Mouse (Mus musculus) intestine, embryonic 16.5 days (tissue): Measurements from ENCODE around the gene Fam161a. TPM values are rescaled to one million over a fixed set of nuclear protein-coding genes. Genes with fewer than 3 reads are reported as not detected.

Source experiments
- ATAC-seq: fragments of 200-750 bp; cut with Nextera tagmentation; 2 replicates; pipeline ENCODE4 v1.8.0; 2017; ENCODE audit warnings: moderate TSS enrichment, moderate library complexity
- H3K27ac ChIP-seq: fragments of 300-500 bp; sonication (generic); 2 replicates; pipeline ENCODE4 v1.5.1; 2014; ENCODE audit warnings: mild to moderate bottlenecking, low read length
- H3K27me3 ChIP-seq: fragments of 300-500 bp; sonication (generic); replicated peaks from 2 replicates; pipeline ENCODE4 v1.6.1; 2014; ENCODE audit warnings: low read length, control low read depth, mixed read lengths; ENCODE audit not compliant: control insufficient read depth, insufficient read depth
- H3K36me3 ChIP-seq: fragments of 300-500 bp; sonication (generic); 2 replicates; pipeline ENCODE4 v1.6.1; 2014; ENCODE audit warnings: low read length, control low read depth; ENCODE audit not compliant: control insufficient read depth, insufficient read depth
- H3K4me1 ChIP-seq: fragments of 300-500 bp; sonication (generic); 2 replicates; pipeline ENCODE4 v1.6.1; 2014; ENCODE audit warnings: low read length, control low read depth, mixed read lengths; ENCODE audit not compliant: control insufficient read depth, insufficient read depth
- H3K4me2 ChIP-seq: fragments of 300-500 bp; sonication (generic); 2 replicates; pipeline ENCODE4 v1.6.1; 2014; ENCODE audit warnings: low read depth, low read length, control low read depth
- H3K4me3 ChIP-seq: fragments of 300-500 bp; sonication (generic); 2 replicates; pipeline ENCODE4 v1.5.1; 2014; ENCODE audit warnings: mild to moderate bottlenecking, low read length
- H3K9ac ChIP-seq: fragments of 300-500 bp; sonication (generic); 2 replicates; pipeline ENCODE4 v1.6.1; 2014; ENCODE audit warnings: low read depth, low read length
- H3K9me3 ChIP-seq: fragments of 300-500 bp; sonication (generic); 2 replicates; pipeline ENCODE4 v1.6.1; 2016; ENCODE audit warnings: low read length, control low read depth; ENCODE audit not compliant: control insufficient read depth
- WGBS: fragments of 180-500 bp; shearing (Covaris S2); extraction: QIAGEN DNeasy Blood & Tissue Kit; methylation state at CpG from one replicate; pipeline ENCODE4 v1.1.7; 2014; 5-methylcytosine and 5-hydroxymethylcytosine counted together
- polyA plus RNA-seq: library from polyadenylated mRNA; unstranded; fragments of >200 nt; fragmentation: Nextera tagmentation; extraction: Ambion mirVana; gene quantifications from 2 replicates; pipeline ENCODE4 v1.2.1, GENCODE M21; 2015

Gene Fam161a
- polyA plus RNA-seq, 1 experiment from 2014 or later: 2.7 TPM

DNA sequence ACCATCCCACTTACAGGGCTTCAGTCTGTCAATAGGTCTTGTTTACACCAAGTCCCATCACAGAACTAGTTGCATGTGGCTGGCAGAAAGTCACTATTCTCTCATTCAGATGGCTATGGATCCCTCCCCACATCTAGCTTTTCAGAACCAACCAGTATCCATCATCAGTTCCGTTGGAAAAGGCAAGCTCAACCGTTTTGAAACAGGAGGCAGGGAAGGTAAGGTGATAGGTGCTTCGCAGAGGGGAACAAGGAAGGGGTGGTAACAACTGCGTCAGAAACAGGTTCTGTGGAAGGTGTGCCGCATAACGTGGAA, 208 bp upstream of the Fam161a start:
- ATAC-seq: peak; percentile 37; the same call in 1 of the 2 replicates
- no peaks in the 10 kb centered on the region for H3K9me3 ChIP-seq
- H3K27me3 ChIP-seq: no peaks in the 10 kb centered on the region
- H3K4me1 ChIP-seq: peaks cover 5% of the 10 kb centered on the region; the same call in 1 of the 2 replicates
- peaks cover 9% of the 10 kb centered on the region for H3K36me3 ChIP-seq
- peak overlapping the region; percentile 86 for H3K4me2 ChIP-seq
- peak overlapping the region; percentile 68 for H3K4me3 ChIP-seq
- 5% methylated on average over 6 of the region's 6 CpGs for whole genome bisulfite sequencing
- peak overlapping the region; percentile 26 for H3K27ac ChIP-seq
- H3K9ac ChIP-seq: peak overlapping the region; percentile 57

DNA sequence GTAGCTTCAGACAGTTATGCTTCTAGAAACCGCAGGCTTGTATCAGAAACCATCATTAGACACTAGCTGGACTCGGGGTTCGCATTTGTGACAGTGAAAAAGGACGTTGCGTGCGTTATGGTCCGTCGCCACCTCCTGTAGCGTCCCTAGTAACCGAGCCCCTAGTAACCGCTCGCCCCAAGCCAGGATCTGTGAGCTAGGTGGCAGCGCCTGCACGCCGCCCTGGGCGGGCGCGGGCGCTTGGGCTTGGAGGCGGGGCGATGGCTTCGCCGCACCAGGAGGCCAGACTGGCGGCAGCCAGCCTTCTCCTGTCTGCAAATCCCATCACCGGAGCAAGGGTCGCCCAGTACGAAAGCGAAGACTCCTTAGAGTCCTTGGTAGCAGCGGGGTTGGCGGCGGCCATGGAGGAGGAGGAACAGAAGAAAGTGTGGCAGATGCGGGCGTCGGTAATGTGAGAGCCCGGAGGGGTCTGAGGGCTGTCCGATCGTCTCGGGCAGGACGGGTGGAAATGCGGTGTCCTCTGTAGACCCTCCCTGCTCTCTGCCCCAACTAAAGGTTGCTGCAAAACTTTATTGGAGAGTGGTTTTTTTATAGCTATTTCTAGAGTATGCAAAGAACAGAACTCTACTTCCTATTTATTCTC, 971 bp downstream of the Fam161a start:
- Histone ChIP-seq H3K36me3 (peaks cover 6% of the 10 kb centered on the region; the same call in 1 of the 2 replicates), H3K27me3 (no peaks in the 10 kb centered on the region), H3K27ac (peak overlapping the region; percentile 86), H3K9ac (peak overlapping the region; percentile 79), H3K9me3 (no peaks in the 10 kb centered on the region), H3K4me1 (peaks cover 5% of the 10 kb centered on the region; the same call in 1 of the 2 replicates), H3K4me2 (peak overlapping the region; percentile 86), H3K4me3 (peak overlapping the region; percentile 68)
- peak; percentile 97 for ATAC-seq
- under 1% methylated on average over 40 of the region's 40 CpGs for WGBS

- H3K9me3 ChIP-seq: no peaks in the 10 kb centered on the region
- ATAC-seq: no peak
- H3K27ac ChIP-seq: no peak overlapping the region
- H3K4me3 ChIP-seq: peak overlapping the region; percentile 68
- WGBS: 29% methylated on average over 4 of the region's 4 CpGs
- 0 out of 2 replicates have a peak overlapping the region, but pooled peaks have one; percentile 79 for H3K9ac ChIP-seq
- H3K4me1 ChIP-seq: peaks cover 5% of the 10 kb centered on the region; the same call in 1 of the 2 replicates
- peaks cover 3% of the 10 kb centered on the region; the same call in 1 of the 2 replicates for H3K36me3 ChIP-seq
- peak overlapping the region; percentile 86 for H3K4me2 ChIP-seq
- H3K27me3 ChIP-seq: no peaks in the 10 kb centered on the region
Measured at GRCm38 (mm10) chr11:23008824-23009200, 1.5 kb downstream of the Fam161a start.

- WGBS: 69% methylated on average over 1 of the region's 1 CpGs
- H3K4me2 ChIP-seq: no peak overlapping the region
- ATAC-seq: no peak
- no peaks in the 10 kb centered on the region for H3K36me3 ChIP-seq
- H3K4me3 ChIP-seq: no peak overlapping the region
- no peaks in the 10 kb centered on the region for H3K27me3 ChIP-seq
- no peak overlapping the region for H3K27ac ChIP-seq
- no peaks in the 10 kb centered on the region for H3K9me3 ChIP-seq
- no peaks in the 10 kb centered on the region for H3K4me1 ChIP-seq
- H3K9ac ChIP-seq: no peak overlapping the region
Measured at GRCm38 (mm10) chr11:23013096-23013495, 5.8 kb downstream of the Fam161a start.

DNA sequence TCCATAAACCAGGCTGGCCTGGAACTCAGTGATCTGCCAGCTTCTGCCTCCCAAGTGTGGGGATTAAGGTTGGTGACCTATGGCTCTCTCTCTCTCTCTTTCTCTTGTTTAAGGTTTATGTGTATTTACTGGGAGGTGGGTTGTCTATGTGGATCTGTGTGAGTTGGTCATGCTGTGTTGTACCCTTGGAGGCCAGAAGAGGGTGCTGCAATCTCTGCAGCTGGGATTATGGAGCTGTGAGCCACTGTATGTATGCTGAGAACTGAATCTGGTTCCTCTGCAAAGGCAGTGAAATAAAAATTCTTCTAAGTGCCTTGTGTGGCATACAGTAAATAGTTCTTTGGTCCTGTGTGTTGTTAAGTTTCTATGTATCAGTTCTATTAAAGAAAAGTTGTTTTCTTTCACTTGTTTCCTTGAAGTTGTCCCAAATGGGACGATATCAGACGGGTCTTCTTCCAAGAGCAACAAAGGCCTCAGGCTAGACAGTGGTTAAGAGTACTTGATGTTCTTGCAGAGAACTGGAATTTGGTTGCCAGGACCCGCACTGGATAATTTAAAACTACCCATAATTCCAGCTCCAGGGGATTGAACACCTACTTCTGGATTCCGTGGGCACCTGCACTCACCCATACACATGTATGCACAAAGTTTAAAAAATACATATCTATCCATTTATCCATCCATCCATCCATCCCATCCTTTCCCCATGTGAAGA, 6.4 kb downstream of the Fam161a start:
- no peaks in the 10 kb centered on the region for H3K27me3 ChIP-seq
- H3K27ac ChIP-seq: no peak overlapping the region

DNA sequence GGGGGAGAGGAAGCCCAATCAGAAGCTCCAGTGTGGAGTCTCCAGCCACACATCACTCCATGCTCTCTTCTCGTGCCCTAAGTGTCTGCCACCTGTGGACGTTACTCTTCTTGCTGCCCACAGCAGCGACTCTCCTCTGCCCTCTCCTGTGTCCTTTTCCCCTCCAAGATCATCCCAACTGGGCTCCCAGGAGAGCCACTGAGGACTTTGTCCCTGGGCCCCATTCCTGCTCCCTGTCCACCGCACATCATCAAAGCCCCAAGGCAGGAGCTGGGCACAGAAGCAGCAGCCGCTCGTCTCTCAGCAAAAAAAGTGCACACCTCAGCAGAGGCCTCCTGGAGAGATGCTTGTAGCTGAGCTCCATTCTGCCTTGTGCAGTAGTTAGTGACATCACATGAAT, 7.7 kb downstream of the Fam161a start:
- no peak for ATAC-seq
- H3K27me3 ChIP-seq: no peaks in the 10 kb centered on the region
- no peak overlapping the region for H3K4me2 ChIP-seq
- H3K9me3 ChIP-seq: no peaks in the 10 kb centered on the region
- no peaks in the 10 kb centered on the region for H3K36me3 ChIP-seq
- no peak overlapping the region for H3K4me3 ChIP-seq
- no peaks in the 10 kb centered on the region for H3K4me1 ChIP-seq
- no peak overlapping the region for H3K9ac ChIP-seq
- 67% methylated on average over 6 of the region's 6 CpGs for WGBS
- no peak overlapping the region for H3K27ac ChIP-seq

More for the DNA sequence above, 6.4 kb downstream of the Fam161a start:
- Histone ChIP-seq H3K4me1 (no peaks in the 10 kb centered on the region), H3K9ac (no peak overlapping the region), H3K4me2 (no peak overlapping the region), H3K36me3 (no peaks in the 10 kb centered on the region), H3K9me3 (no peaks in the 10 kb centered on the region), H3K4me3 (no peak overlapping the region)
- ATAC-seq: no peak
- WGBS: 88% methylated on average over 4 of the region's 4 CpGs

GRCm38 (mm10) chr11:23017943-23018342, 10.6 kb downstream of the Fam161a start:
- Histone ChIP-seq H3K4me3 (no peak overlapping the region), H3K4me2 (no peak overlapping the region), H3K9ac (no peak overlapping the region), H3K27me3 (no peaks in the 10 kb centered on the region), H3K36me3 (no peaks in the 10 kb centered on the region), H3K4me1 (no peaks in the 10 kb centered on the region), H3K9me3 (no peaks in the 10 kb centered on the region), H3K27ac (no peak overlapping the region)
- ATAC-seq: no peak
- WGBS: 90% methylated on average over 4 of the region's 4 CpGs

DNA sequence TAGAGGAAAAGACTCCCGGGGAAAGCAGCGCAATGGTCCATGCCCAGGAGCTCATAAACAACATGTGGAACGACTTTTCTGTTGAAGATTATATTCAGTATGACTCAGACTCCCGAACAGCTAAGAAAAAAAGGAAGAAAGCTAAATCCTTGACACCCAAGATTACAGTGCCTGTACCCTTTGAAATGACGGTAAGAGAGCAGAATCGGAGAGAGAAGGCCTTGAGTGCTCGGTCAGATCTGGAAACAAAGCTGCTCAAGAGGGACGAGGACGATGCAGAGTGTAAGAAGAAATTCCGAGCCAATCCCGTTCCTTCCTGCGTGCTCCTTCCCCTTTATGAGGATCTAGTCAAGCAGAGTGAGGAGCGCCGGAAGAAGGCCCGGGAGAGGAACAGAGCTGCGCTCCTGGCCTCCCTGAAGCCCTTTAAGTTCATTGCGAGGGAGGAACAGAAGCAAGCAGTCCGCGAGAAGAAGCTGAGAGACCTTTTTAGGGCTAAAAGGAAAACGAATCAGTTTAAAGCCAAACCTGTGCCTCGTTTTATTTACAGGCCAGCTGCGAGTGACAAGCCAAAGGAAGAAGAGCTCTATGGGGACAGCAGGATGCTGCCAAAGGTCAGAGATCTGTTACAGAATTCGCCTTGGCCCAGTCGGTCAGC, 12.9 kb downstream of the Fam161a start:
- no peak overlapping the region for H3K9ac ChIP-seq
- H3K4me1 ChIP-seq: no peaks in the 10 kb centered on the region
- H3K36me3 ChIP-seq: no peaks in the 10 kb centered on the region
- H3K27ac ChIP-seq: no peak overlapping the region
- H3K9me3 ChIP-seq: no peaks in the 10 kb centered on the region
- no peak for ATAC-seq
- no peak overlapping the region for H3K4me3 ChIP-seq
- H3K27me3 ChIP-seq: no peaks in the 10 kb centered on the region
- WGBS: 71% methylated on average over 24 of the region's 24 CpGs
- no peak overlapping the region for H3K4me2 ChIP-seq

DNA sequence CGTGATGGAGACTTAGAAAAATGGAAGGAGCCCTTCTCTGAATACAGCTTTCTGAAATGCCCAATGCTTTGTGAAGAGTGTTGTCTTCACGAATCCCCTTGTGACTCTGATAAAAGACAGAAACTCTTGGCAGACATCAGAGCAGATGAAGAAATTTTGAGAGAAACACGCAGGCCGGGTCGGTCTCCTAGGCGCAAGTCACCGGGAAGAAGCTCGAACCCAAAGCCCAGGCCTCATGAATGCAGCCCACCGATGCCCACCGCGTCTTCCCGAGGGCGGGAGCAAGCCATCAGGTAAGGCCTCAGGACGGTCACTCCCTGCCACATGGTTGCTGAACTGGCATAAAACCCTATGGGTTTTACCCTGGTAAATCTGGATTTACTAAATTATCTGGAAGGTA, 13.5 kb downstream of the Fam161a start:
- no peak for ATAC-seq
- H3K4me3 ChIP-seq: no peak overlapping the region
- no peaks in the 10 kb centered on the region for H3K9me3 ChIP-seq
- no peak overlapping the region for H3K27ac ChIP-seq
- H3K9ac ChIP-seq: no peak overlapping the region
- no peak overlapping the region for H3K4me2 ChIP-seq
- 93% methylated on average over 14 of the region's 14 CpGs for WGBS
- H3K4me1 ChIP-seq: no peaks in the 10 kb centered on the region
- H3K27me3 ChIP-seq: no peaks in the 10 kb centered on the region
- no peaks in the 10 kb centered on the region for H3K36me3 ChIP-seq
